In the genomic region with DNA sequence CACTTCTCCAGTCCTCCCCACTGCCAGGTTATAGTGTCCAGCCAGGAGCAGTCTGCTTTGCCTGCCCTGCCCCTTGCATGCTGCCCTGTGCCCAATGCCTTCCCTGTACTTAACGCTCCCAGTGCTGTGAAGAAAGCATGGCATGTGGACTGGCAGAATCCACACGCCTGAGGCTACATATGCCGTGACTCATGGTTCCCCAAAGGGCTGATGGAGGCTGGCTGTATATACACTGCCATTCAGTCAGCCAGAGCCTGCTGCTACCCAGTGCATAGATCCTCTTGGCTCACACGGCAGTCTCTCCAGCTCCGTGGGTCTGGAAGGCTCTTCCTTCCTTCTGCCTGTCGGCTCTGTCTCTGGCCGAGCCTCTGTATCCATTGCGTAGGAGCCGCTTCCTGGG, we compare ENCODE assay signal across 25 mouse cellular contexts. TPM values are rescaled to one million over a fixed set of nuclear protein-coding genes. Genes with fewer than 3 reads are reported as not detected.
DNase-seq lines count a peak whose midpoint lies in the region; ATAC-seq and TF ChIP-seq lines count a peak whose summit lies in the region.
"Had no signal": no experiment of that assay in that cellular context is flagged by ENCODE, and none has a peak within 500 bp of the region (broad histone marks: within the 10 kb centered on the region; RNA-seq: fewer than 3 reads in every experiment).

No protein-coding gene starts in this region.

- H3K4me1 ChIP-seq in hindbrain, embryonic 13.5 days (replicated peaks): peaks cover 30% of the 10 kb centered on the region
- 0 out of 2 replicates have a peak, but pooled peaks cover 4% of the 10 kb centered on the region for H3K4me1 ChIP-seq in hindbrain, postnatal 0 days (ENCODE audit: insufficient read depth, low read length)
- H3K4me1 ChIP-seq: embryonic facial prominence, embryonic 10.5 days; forebrain, embryonic 13.5 days; forebrain, embryonic 15.5 days had no signal

- no peaks in the 10 kb centered on the region for H3K27me3 ChIP-seq in hindbrain, embryonic 13.5 days
- H3K27me3 ChIP-seq in hindbrain, postnatal 0 days (ENCODE audit: insufficient read depth, low read length): no peaks in the 10 kb centered on the region
- H3K27me3 ChIP-seq: embryonic facial prominence, embryonic 12.5 days; forebrain, embryonic 13.5 days; forebrain, embryonic 15.5 days; Patski had no signal

- 89% methylated on average over 9 of the region's 9 CpGs for WGBS in hindbrain, embryonic 13.5 days
- WGBS in hindbrain, postnatal 0 days: 79% methylated on average over 9 of the region's 9 CpGs

- H3K9ac ChIP-seq in hindbrain, embryonic 13.5 days: peak overlapping the region; percentile 31; the same call in 1 of the 2 replicates
- no peak overlapping the region for H3K9ac ChIP-seq in hindbrain, postnatal 0 days (replicated peaks; ENCODE audit: low read length)
- H3K9ac ChIP-seq: embryonic facial prominence, embryonic 12.5 days; forebrain, embryonic 13.5 days; forebrain, embryonic 15.5 days; forebrain, postnatal 0 days had no signal

- H3K36me3 ChIP-seq in hindbrain, embryonic 13.5 days: peaks cover 93% of the 10 kb centered on the region
- H3K36me3 ChIP-seq in hindbrain, postnatal 0 days (ENCODE audit: insufficient read depth, low read length): peaks cover 11% of the 10 kb centered on the region

- no peaks in the 10 kb centered on the region for H3K9me3 ChIP-seq in hindbrain, embryonic 13.5 days
- H3K9me3 ChIP-seq in hindbrain, postnatal 0 days (ENCODE audit: low read length): no peaks in the 10 kb centered on the region
- H3K9me3 ChIP-seq: embryonic facial prominence, embryonic 10.5 days; embryonic facial prominence, embryonic 12.5 days; forebrain, embryonic 13.5 days; forebrain, embryonic 15.5 days had no signal

- no peak for DNase-seq in hindbrain, postnatal 0 days (ENCODE audit: low spot score)
- DNase-seq in 3T3-L1 (ENCODE audit: low read depth, low spot score): peak; percentile 74
- peak; percentile 48 for DNase-seq in brain, adult 2 months (ENCODE audit: low read depth, low spot score)
- no peak for DNase-seq in layer of hippocampus, adult 9-11 months
- DNase-seq in right cerebral cortex, postnatal 14 days: no peak
- DNase-seq: adrenal gland, adult 8-10 months; adrenal gland, postnatal 14 days; adrenal gland, postnatal 36 days; cerebellum, adult 11 months; cerebellum, adult 18-20 months; cerebellum, adult 8-10 months; cerebellum, postnatal 10 days; cerebellum, postnatal 25 days; forebrain, postnatal 0 days had no signal

- ATAC-seq in hindbrain, embryonic 13.5 days (ENCODE audit: low FRiP score): no peak
- no peak for ATAC-seq in hindbrain, postnatal 0 days
- ATAC-seq: activated CD4-positive, CD25-positive, alpha-beta regulatory T cell, adult 4 months; forebrain, embryonic 13.5 days; forebrain, embryonic 15.5 days; forebrain, postnatal 0 days; Patski had no signal

- H3K27ac ChIP-seq in hindbrain, embryonic 13.5 days: no peak overlapping the region
- no peak overlapping the region for H3K27ac ChIP-seq in hindbrain, postnatal 0 days
- H3K27ac ChIP-seq: embryonic facial prominence, embryonic 10.5 days; embryonic facial prominence, embryonic 12.5 days; forebrain, embryonic 13.5 days; forebrain, embryonic 15.5 days had no signal

- no peak overlapping the region for H3K4me3 ChIP-seq in hindbrain, embryonic 13.5 days
- H3K4me3 ChIP-seq in hindbrain, postnatal 0 days (ENCODE audit: low read length): no peak overlapping the region
- H3K4me3 ChIP-seq: embryonic facial prominence, embryonic 10.5 days; embryonic facial prominence, embryonic 12.5 days; forebrain, embryonic 13.5 days; forebrain, embryonic 15.5 days had no signal

- H3K4me2 ChIP-seq in hindbrain, embryonic 13.5 days: no peak overlapping the region
- no peak overlapping the region for H3K4me2 ChIP-seq in hindbrain, postnatal 0 days (ENCODE audit: low read depth, low read length)
- H3K4me2 ChIP-seq: embryonic facial prominence, embryonic 12.5 days; forebrain, embryonic 13.5 days; forebrain, embryonic 15.5 days had no signal

- no peak for TF ChIP-seq CTCF in hindbrain, postnatal 0 days (IDR thresholded peaks at IDR 0.05; ENCODE audit: low read depth)

RNA-seq across cellular contexts. Expression of gene Recql5, which starts 15.0 kb away (rescaled TPM):
- polyA plus RNA-seq in hindbrain, embryonic 13.5 days (2015; fragmentation: Nextera tagmentation; extraction: Ambion mirVana): 25.0 and 25.9 TPM in 2 replicates
- total RNA-seq in hindbrain, postnatal 0 days (2014; rRNA removed): 11.4 and 14.3 TPM in 2 replicates
- polyA plus RNA-seq in hindbrain, postnatal 0 days (2015; fragmentation: Nextera tagmentation; extraction: Ambion mirVana): 7.9 and 9.9 TPM in 2 replicates

RNA-seq across cellular contexts. Expression of gene Sap30bp, which starts 15.2 kb away (rescaled TPM):
- polyA plus RNA-seq in hindbrain, embryonic 13.5 days (2015; fragmentation: Nextera tagmentation; extraction: Ambion mirVana): 49.9 and 55.3 TPM in 2 replicates
- 46.4 and 52.8 TPM in 2 replicates for total RNA-seq in hindbrain, postnatal 0 days (2014; rRNA removed)
- 39.2 and 42.8 TPM in 2 replicates for polyA plus RNA-seq in hindbrain, postnatal 0 days (2015; fragmentation: Nextera tagmentation; extraction: Ambion mirVana)

RNA-seq across cellular contexts. Expression of gene Itgb4, which starts 26.2 kb away (rescaled TPM):
- polyA plus RNA-seq in hindbrain, embryonic 13.5 days (2015; fragmentation: Nextera tagmentation; extraction: Ambion mirVana): 0.88 and 1.3 TPM in 2 replicates
- 1.7 and 3.1 TPM in 2 replicates for total RNA-seq in hindbrain, postnatal 0 days (2014; rRNA removed)
- polyA plus RNA-seq in hindbrain, postnatal 0 days (2015; fragmentation: Nextera tagmentation; extraction: Ambion mirVana): 2.2 and 2.8 TPM in 2 replicates
- polyA plus RNA-seq: activated CD4-positive, CD25-positive, alpha-beta regulatory T cell, adult 4 months had no signal

RNA-seq across cellular contexts. Expression of gene Smim6, which starts 36.5 kb away (rescaled TPM):
- 0.88 and 1.0 TPM in 2 replicates for polyA plus RNA-seq in hindbrain, embryonic 13.5 days (2015; fragmentation: Nextera tagmentation; extraction: Ambion mirVana)
- not detected in 2 replicates for total RNA-seq in hindbrain, postnatal 0 days (2014; rRNA removed)
- polyA plus RNA-seq in hindbrain, postnatal 0 days (2015; fragmentation: Nextera tagmentation; extraction: Ambion mirVana): 0.35 and 0.43 TPM in 2 replicates
- total RNA-seq: adrenal gland, adult 18-20 months; adrenal gland, adult 8-10 months; adrenal gland, postnatal 14 days; adrenal gland, postnatal 36 days; forebrain, postnatal 0 days had no signal
- polyA plus RNA-seq: brain, embryonic 14.5 days; cortical plate, adult 2 months; frontal cortex, adult 2 months had no signal

RNA-seq across cellular contexts. Expression of gene Smim5, which starts 48.5 kb away (rescaled TPM):
- polyA plus RNA-seq in hindbrain, embryonic 13.5 days (2015; fragmentation: Nextera tagmentation; extraction: Ambion mirVana): 2.0 and 2.7 TPM in 2 replicates
- total RNA-seq in hindbrain, postnatal 0 days (2014; rRNA removed): 2.0 and 2.5 TPM in 2 replicates
- 2.7 and 3.7 TPM in 2 replicates for polyA plus RNA-seq in hindbrain, postnatal 0 days (2015; fragmentation: Nextera tagmentation; extraction: Ambion mirVana)

Comparison
In these comparisons a context has a peak if more than half of its experiments do, and no peak if none do; other contexts are left out.
1. DNase-seq: peak in 3T3-L1 (single experiment) and brain, adult 2 months (single experiment); none in hindbrain, postnatal 0 days (single experiment), layer of hippocampus, adult 9-11 months (single experiment) and right cerebral cortex, postnatal 14 days (single experiment).